ENCODE assay signal across 8 mouse cellular contexts in the genomic region with DNA sequence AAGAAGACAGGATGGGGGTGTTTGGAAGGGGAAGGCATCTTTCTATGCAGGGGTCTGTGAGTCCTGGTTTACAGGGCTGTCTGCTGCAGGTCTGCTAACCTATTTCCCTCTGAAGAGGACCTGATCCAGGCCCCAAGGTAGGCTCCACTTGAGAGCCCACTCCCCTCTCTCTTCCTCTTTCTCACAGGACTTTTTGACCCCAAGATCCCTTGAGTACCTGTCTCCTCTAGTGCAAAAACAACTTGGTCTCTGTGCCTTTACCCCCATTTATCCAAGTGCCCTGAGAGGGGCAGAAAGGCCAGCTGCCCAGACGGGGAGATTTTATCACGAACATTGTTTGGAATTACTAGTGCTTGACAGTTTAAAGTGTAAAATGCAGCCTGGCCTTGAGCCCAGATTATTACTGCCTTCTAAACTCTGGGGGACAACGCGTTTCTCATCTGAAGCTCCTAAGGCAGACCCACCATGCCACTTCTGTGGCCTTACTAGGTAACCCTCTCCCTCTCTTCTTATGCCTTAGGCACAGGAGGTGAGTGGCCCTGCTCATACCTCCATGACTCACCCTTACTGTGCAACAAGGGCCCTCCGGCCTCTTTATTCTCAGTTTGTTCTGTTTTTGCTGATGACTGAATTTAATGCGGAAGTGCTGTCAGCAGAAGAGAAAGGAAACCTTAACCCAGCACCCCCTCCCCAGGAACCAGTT.
DNase-seq lines count a peak whose midpoint lies in the region; ATAC-seq and TF ChIP-seq lines count a peak whose summit lies in the region.

No protein-coding gene starts in this region.

- H3K9me3 ChIP-seq in limb, embryonic 10.5 days (replicated peaks): no peaks in the 10 kb centered on the region
- H3K9me3 ChIP-seq in midbrain, embryonic 14.5 days (ENCODE audit: control insufficient read depth, low read length): no peaks in the 10 kb centered on the region

- no peak overlapping the region for H3K4me3 ChIP-seq in testis, adult 2 months (ENCODE audit: control insufficient read depth, low read depth, low read length)
- H3K4me3 ChIP-seq in limb, embryonic 10.5 days: no peak overlapping the region
- no peak overlapping the region for H3K4me3 ChIP-seq in midbrain, embryonic 14.5 days (replicated peaks; ENCODE audit: low read depth, low read length)

- TF ChIP-seq CTCF in testis, adult 2 months (IDR thresholded peaks at IDR 0.05; ENCODE audit: control insufficient read depth, insufficient read depth, insufficient replicate concordance, low read depth, low read length): no peak

- no peaks in the 10 kb centered on the region for H3K27me3 ChIP-seq in testis, adult 2 months (ENCODE audit: control insufficient read depth, insufficient read depth, low read length)
- H3K27me3 ChIP-seq in limb, embryonic 10.5 days (ENCODE audit: low read depth, poor library complexity, severe bottlenecking): no peaks in the 10 kb centered on the region
- no peaks in the 10 kb centered on the region for H3K27me3 ChIP-seq in midbrain, embryonic 14.5 days (ENCODE audit: control insufficient read depth, insufficient read depth, low read length)

- TF ChIP-seq POLR2A in testis, adult 2 months (IDR thresholded peaks at IDR 0.05; ENCODE audit: control insufficient read depth, low read depth, low read length): no peak

- ATAC-seq in midbrain, embryonic 14.5 days (ENCODE audit: low FRiP score, low TSS enrichment): no peak

- peak overlapping the region; percentile 49 for H3K27ac ChIP-seq in testis, adult 2 months (ENCODE audit: control insufficient read depth, insufficient read depth, low read depth, low read length)
- peak overlapping the region; percentile 97 for H3K27ac ChIP-seq in limb, embryonic 10.5 days
- peak overlapping the region; percentile 97 for H3K27ac ChIP-seq in midbrain, embryonic 14.5 days (replicated peaks; ENCODE audit: low read depth, low read length)

- no peaks in the 10 kb centered on the region for H3K36me3 ChIP-seq in testis, adult 2 months (ENCODE audit: control insufficient read depth, insufficient read depth, low read length)
- no peaks in the 10 kb centered on the region for H3K36me3 ChIP-seq in limb, embryonic 10.5 days
- H3K36me3 ChIP-seq in midbrain, embryonic 14.5 days (ENCODE audit: control insufficient read depth, insufficient read depth, low read length): no peaks in the 10 kb centered on the region

- no peak for DNase-seq in testis, postnatal 14 days (ENCODE audit: low spot score)
- peak; percentile 59 for DNase-seq in heart, postnatal 4 days
- no peak for DNase-seq in limb, embryonic 10.5 days (ENCODE audit: low spot score)
- no peak for DNase-seq in midbrain, embryonic 14.5 days
- no peak for DNase-seq in embryo, embryonic 10 days (ENCODE audit: low spot score)
- DNase-seq in adrenal gland, adult 8-10 months: no peak
- DNase-seq in layer of hippocampus, adult 9-10 months (ENCODE audit: low spot score): no peak

- H3K4me2 ChIP-seq in midbrain, embryonic 14.5 days (ENCODE audit: low read length): no peak overlapping the region

- no peak overlapping the region for H3K9ac ChIP-seq in midbrain, embryonic 14.5 days (replicated peaks; ENCODE audit: low read length)

- 73% methylated on average over 6 of the region's 6 CpGs for WGBS in limb, embryonic 10.5 days
- WGBS in midbrain, embryonic 14.5 days: 69% methylated on average over 6 of the region's 6 CpGs

- H3K4me1 ChIP-seq in testis, adult 2 months (ENCODE audit: control insufficient read depth, insufficient read depth, low read length): peaks cover 9% of the 10 kb centered on the region
- H3K4me1 ChIP-seq in limb, embryonic 10.5 days: peaks cover 68% of the 10 kb centered on the region
- peaks cover 29% of the 10 kb centered on the region for H3K4me1 ChIP-seq in midbrain, embryonic 14.5 days (ENCODE audit: control insufficient read depth, insufficient read depth, low read length)
